Mouse (Mus musculus): ENCODE results near the gene Rmnd5a. TPM values are rescaled to one million over a fixed set of nuclear protein-coding genes. Genes with fewer than 3 reads are reported as not detected.
A peak's percentile ranks its signal among the peaks of the same experiment; 100 is the strongest.
"Not testable (repeated sequence)": the region's sequence is repeated elsewhere in the genome, so short reads cannot be mapped to it uniquely, and the experiment has no call there.

The Rmnd5a gene
- polyA plus RNA-seq, 1 experiment: 33.6 TPM

GRCm38 (mm10) chr6:71471830-71472520, 31.5 kb upstream of the Rmnd5a start:
- TF ChIP-seq CTCF (IDR thresholded peaks at IDR 0.05; ENCODE audit: borderline replicate concordance, extremely low read depth, insufficient read depth, insufficient read length) (no peak), POLR2A (IDR thresholded peaks at IDR 0.05; ENCODE audit: borderline replicate concordance, extremely low read depth, insufficient read depth, insufficient read length, poor library complexity, severe bottlenecking) (no peak)
- no peak for DNase-seq (ENCODE audit: low read depth)

- DNase-seq (ENCODE audit: low read depth): no peak
- no peak for TF ChIP-seq CTCF (IDR thresholded peaks at IDR 0.05; ENCODE audit: borderline replicate concordance, extremely low read depth, insufficient read depth, insufficient read length)
- TF ChIP-seq POLR2A (IDR thresholded peaks at IDR 0.05; ENCODE audit: borderline replicate concordance, extremely low read depth, insufficient read depth, insufficient read length, poor library complexity, severe bottlenecking): no peak
Observed at GRCm38 (mm10) chr6:71469291-71469690, 28.9 kb upstream of the Rmnd5a start.

GRCm38 (mm10) chr6:71467766-71468165, 27.3 kb upstream of the Rmnd5a start:
- peak; percentile 26 for DNase-seq (ENCODE audit: low read depth)
- TF ChIP-seq CTCF (IDR thresholded peaks at IDR 0.05; ENCODE audit: borderline replicate concordance, extremely low read depth, insufficient read depth, insufficient read length) (no peak), POLR2A (IDR thresholded peaks at IDR 0.05; ENCODE audit: borderline replicate concordance, extremely low read depth, insufficient read depth, insufficient read length, poor library complexity, severe bottlenecking) (no peak)

GRCm38 (mm10) chr6:71465146-71465545, 24.7 kb upstream of the Rmnd5a start:
- TF ChIP-seq CTCF (IDR thresholded peaks at IDR 0.05; ENCODE audit: borderline replicate concordance, extremely low read depth, insufficient read depth, insufficient read length) (no peak), POLR2A (IDR thresholded peaks at IDR 0.05; ENCODE audit: borderline replicate concordance, extremely low read depth, insufficient read depth, insufficient read length, poor library complexity, severe bottlenecking) (no peak)
- peak; percentile 44 for DNase-seq (ENCODE audit: low read depth)

- DNase-seq (ENCODE audit: low read depth): no peak
- TF ChIP-seq CTCF (IDR thresholded peaks at IDR 0.05; ENCODE audit: borderline replicate concordance, extremely low read depth, insufficient read depth, insufficient read length) (no peak), POLR2A (IDR thresholded peaks at IDR 0.05; ENCODE audit: borderline replicate concordance, extremely low read depth, insufficient read depth, insufficient read length, poor library complexity, severe bottlenecking) (no peak)
Observed at GRCm38 (mm10) chr6:71457956-71458608, 17.6 kb upstream of the Rmnd5a start.

- DNase-seq (ENCODE audit: low read depth): not testable (repeated sequence)
Observed at GRCm38 (mm10) chr6:71453983-71454739, 13.7 kb upstream of the Rmnd5a start.

GRCm38 (mm10) chr6:71452792-71453191, 12.4 kb upstream of the Rmnd5a start:
- DNase-seq (ENCODE audit: low read depth): no peak
- TF ChIP-seq CTCF (IDR thresholded peaks at IDR 0.05; ENCODE audit: borderline replicate concordance, extremely low read depth, insufficient read depth, insufficient read length) (no peak), POLR2A (IDR thresholded peaks at IDR 0.05; ENCODE audit: borderline replicate concordance, extremely low read depth, insufficient read depth, insufficient read length, poor library complexity, severe bottlenecking) (no peak)

GRCm38 (mm10) chr6:71445560-71445959, 5.1 kb upstream of the Rmnd5a start:
- TF ChIP-seq POLR2A (IDR thresholded peaks at IDR 0.05; ENCODE audit: borderline replicate concordance, extremely low read depth, insufficient read depth, insufficient read length, poor library complexity, severe bottlenecking): no peak
- TF ChIP-seq CTCF (IDR thresholded peaks at IDR 0.05; ENCODE audit: borderline replicate concordance, extremely low read depth, insufficient read depth, insufficient read length): no peak

GRCm38 (mm10) chr6:71444756-71445155, 4.3 kb upstream of the Rmnd5a start:
- DNase-seq (ENCODE audit: low read depth): no peak
- TF ChIP-seq CTCF (IDR thresholded peaks at IDR 0.05; ENCODE audit: borderline replicate concordance, extremely low read depth, insufficient read depth, insufficient read length) (no peak), POLR2A (IDR thresholded peaks at IDR 0.05; ENCODE audit: borderline replicate concordance, extremely low read depth, insufficient read depth, insufficient read length, poor library complexity, severe bottlenecking) (no peak)

More at GRCm38 (mm10) chr6:71445560-71445959, 5.1 kb upstream of the Rmnd5a start:
- DNase-seq (ENCODE audit: low read depth): no peak

GRCm38 (mm10) chr6:71442130-71442529, 1.7 kb upstream of the Rmnd5a start:
- TF ChIP-seq POLR2A (IDR thresholded peaks at IDR 0.05; ENCODE audit: borderline replicate concordance, extremely low read depth, insufficient read depth, insufficient read length, poor library complexity, severe bottlenecking) (no peak), CTCF (IDR thresholded peaks at IDR 0.05; ENCODE audit: borderline replicate concordance, extremely low read depth, insufficient read depth, insufficient read length) (no peak)
- DNase-seq (ENCODE audit: low read depth): no peak

GRCm38 (mm10) chr6:71441251-71441580, 779 bp upstream of the Rmnd5a start:
- no peak for TF ChIP-seq CTCF (IDR thresholded peaks at IDR 0.05; ENCODE audit: borderline replicate concordance, extremely low read depth, insufficient read depth, insufficient read length)
- no peak for TF ChIP-seq POLR2A (IDR thresholded peaks at IDR 0.05; ENCODE audit: borderline replicate concordance, extremely low read depth, insufficient read depth, insufficient read length, poor library complexity, severe bottlenecking)
- no peak for DNase-seq (ENCODE audit: low read depth)

GRCm38 (mm10) chr6:71440217-71440491, 283 bp downstream of the Rmnd5a start:
- no peak for TF ChIP-seq CTCF (IDR thresholded peaks at IDR 0.05; ENCODE audit: borderline replicate concordance, extremely low read depth, insufficient read depth, insufficient read length)
- TF ChIP-seq POLR2A (IDR thresholded peaks at IDR 0.05; ENCODE audit: borderline replicate concordance, extremely low read depth, insufficient read depth, insufficient read length, poor library complexity, severe bottlenecking): peak; percentile 72
- DNase-seq (ENCODE audit: low read depth): no peak
